Mouse (Mus musculus) megakaryocyte, embryonic 14.5 days (primary cell): ENCODE results near the gene Msantd2. TPM values are rescaled to one million over a fixed set of nuclear protein-coding genes. Genes with fewer than 3 reads are reported as not detected.

Experiments used
- H3K27me3 ChIP-seq: replicated peaks from 2 replicates; pipeline ENCODE3; 2012; ENCODE audit warnings: inconsistent platforms
- H3K36me3 ChIP-seq: replicated peaks from 2 replicates; pipeline ENCODE3; 2012; ENCODE audit warnings: low read length, inconsistent platforms, mixed read lengths
- H3K4me1 ChIP-seq: 2 replicates; pipeline ENCODE4 v1.6.1; 2012; ENCODE audit warnings: inconsistent platforms
- H3K4me3 ChIP-seq: replicated peaks from 2 replicates; pipeline ENCODE3; 2012; ENCODE audit warnings: moderate library complexity, mild to moderate bottlenecking, inconsistent platforms
- H3K9me3 ChIP-seq: 2 replicates; pipeline ENCODE4 v1.6.1; 2012; ENCODE audit warnings: inconsistent platforms
- FLI1 ChIP-seq: IDR thresholded peaks from 2 replicates; pipeline ENCODE4 v1.6.1; 2012; ENCODE audit warnings: low read length, inconsistent platforms, mixed read lengths
- GATA1 ChIP-seq: IDR thresholded peaks from 3 replicates; pipeline ENCODE4 v1.6.1; 2012; ENCODE audit warnings: mixed read lengths, low read length, inconsistent platforms, borderline replicate concordance
- polyA plus RNA-seq: library from polyadenylated mRNA; stranded (reverse); fragments of >175 nt; gene quantifications from 2 replicates; pipeline ENCODE4 v1.2.3, GENCODE M21; 2012; ENCODE audit warnings: low replicate concordance; ENCODE audit not compliant: insufficient read depth

The Msantd2 gene
- polyA plus RNA-seq, 1 experiment, result 3.5 TPM

- H3K4me1 ChIP-seq, result peaks cover 97% of the 10 kb centered on the region
- H3K9me3 ChIP-seq, result no peaks in the 10 kb centered on the region
- H3K36me3 ChIP-seq, result peaks cover 93% of the 10 kb centered on the region
- no peak overlapping the region for H3K4me3 ChIP-seq
- H3K27me3 ChIP-seq, result no peaks in the 10 kb centered on the region
- TF ChIP-seq FLI1 (no peak), GATA1 (no peak)
Measured at GRCm38 (mm10) chr9:37540701-37541575, 51.8 kb downstream of the Msantd2 start.

GRCm38 (mm10) chr9:37541851-37542642 lies 52.9 kb downstream of the Msantd2 start:
- Histone ChIP-seq H3K4me1 (peaks cover 94% of the 10 kb centered on the region), H3K9me3 (no peaks in the 10 kb centered on the region), H3K27me3 (no peaks in the 10 kb centered on the region), H3K36me3 (peaks cover 93% of the 10 kb centered on the region), H3K4me3 (peak overlapping the region; percentile 29)
- TF ChIP-seq GATA1 (no peak), FLI1 (no peak)

GRCm38 (mm10) chr9:37543869-37544440 lies 54.8 kb downstream of the Msantd2 start:
- Histone ChIP-seq H3K4me1 (peaks cover 96% of the 10 kb centered on the region), H3K9me3 (no peaks in the 10 kb centered on the region), H3K36me3 (peaks cover 93% of the 10 kb centered on the region), H3K27me3 (no peaks in the 10 kb centered on the region), H3K4me3 (no peak overlapping the region)
- TF ChIP-seq FLI1 (no peak), GATA1 (no peak)

- TF ChIP-seq GATA1 (no peak), FLI1 (no peak)
- Histone ChIP-seq H3K36me3 (peaks cover 93% of the 10 kb centered on the region), H3K9me3 (no peaks in the 10 kb centered on the region), H3K4me3 (peak overlapping the region; percentile 76), H3K27me3 (no peaks in the 10 kb centered on the region), H3K4me1 (peaks cover 96% of the 10 kb centered on the region)
Measured at GRCm38 (mm10) chr9:37544447-37545165, 55.5 kb downstream of the Msantd2 start.

GRCm38 (mm10) chr9:37545166-37545610 lies 56.1 kb downstream of the Msantd2 start:
- Histone ChIP-seq H3K9me3 (no peaks in the 10 kb centered on the region), H3K4me3 (peak overlapping the region; percentile 76), H3K36me3 (peaks cover 93% of the 10 kb centered on the region), H3K27me3 (no peaks in the 10 kb centered on the region), H3K4me1 (peaks cover 96% of the 10 kb centered on the region)
- TF ChIP-seq FLI1, result no peak

GRCm38 (mm10) chr9:37545847-37546452 lies 56.8 kb downstream of the Msantd2 start:
- H3K9me3 ChIP-seq, result no peaks in the 10 kb centered on the region
- no peak for TF ChIP-seq GATA1
- TF ChIP-seq FLI1, result no peak
- H3K4me1 ChIP-seq, result peaks cover 94% of the 10 kb centered on the region
- no peaks in the 10 kb centered on the region for H3K27me3 ChIP-seq
- H3K4me3 ChIP-seq, result peak overlapping the region; percentile 65
- H3K36me3 ChIP-seq, result peaks cover 97% of the 10 kb centered on the region

- H3K4me1 ChIP-seq, result peaks cover 91% of the 10 kb centered on the region
- H3K9me3 ChIP-seq, result no peaks in the 10 kb centered on the region
- H3K4me3 ChIP-seq, result peak overlapping the region; percentile 87
- H3K36me3 ChIP-seq, result peaks cover 99% of the 10 kb centered on the region
- no peaks in the 10 kb centered on the region for H3K27me3 ChIP-seq
- no peak for TF ChIP-seq FLI1
Measured at GRCm38 (mm10) chr9:37546889-37547288, 57.8 kb downstream of the Msantd2 start.

GRCm38 (mm10) chr9:37550435-37550834 lies 61.3 kb downstream of the Msantd2 start:
- no peak for TF ChIP-seq GATA1
- no peak for TF ChIP-seq FLI1
- Histone ChIP-seq H3K4me1 (peaks cover 91% of the 10 kb centered on the region), H3K9me3 (no peaks in the 10 kb centered on the region), H3K27me3 (no peaks in the 10 kb centered on the region), H3K36me3 (peaks cover 69% of the 10 kb centered on the region), H3K4me3 (peak overlapping the region; percentile 99)

- Histone ChIP-seq H3K4me1 (peaks cover 94% of the 10 kb centered on the region), H3K9me3 (no peaks in the 10 kb centered on the region), H3K36me3 (peaks cover 54% of the 10 kb centered on the region), H3K4me3 (peak overlapping the region; percentile 99), H3K27me3 (no peaks in the 10 kb centered on the region)
- TF ChIP-seq FLI1 (no peak), GATA1 (no peak)
Measured at GRCm38 (mm10) chr9:37551751-37552531, 62.8 kb downstream of the Msantd2 start.
